Mouse (Mus musculus): ENCODE results near the gene Sap18b. TPM values are rescaled to one million over a fixed set of nuclear protein-coding genes. Genes with fewer than 3 reads are reported as not detected.
A peak's percentile ranks its signal among the peaks of the same experiment; 100 is the strongest.
"Not testable (repeated sequence)": the region's sequence is repeated elsewhere in the genome, so short reads cannot be mapped to it uniquely, and the experiment has no call there.

Gene Sap18b
- total RNA-seq, 1 experiment from 2014 or later, result 211 TPM

DNA sequence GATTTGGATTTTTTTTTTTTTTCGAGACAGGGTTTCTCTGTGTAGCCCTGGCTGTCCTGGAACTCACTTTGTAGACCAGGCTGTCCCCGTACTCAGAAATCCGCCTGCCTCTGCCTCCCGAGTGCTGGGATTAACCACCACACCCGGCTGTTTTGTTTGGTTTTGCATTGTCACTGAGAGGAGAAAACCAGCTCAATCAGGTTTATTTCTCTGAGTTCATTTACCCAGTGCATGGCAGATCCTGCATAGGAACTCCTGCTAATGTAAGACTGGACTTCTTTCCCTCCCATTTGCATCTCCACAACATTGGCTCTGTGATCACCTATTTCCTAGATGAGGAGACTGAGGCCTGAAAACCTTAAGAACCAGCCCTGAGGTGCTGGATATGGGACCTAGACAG, 3.0 kb upstream of the Sap18b start:
- no peak for DNase-seq

DNA sequence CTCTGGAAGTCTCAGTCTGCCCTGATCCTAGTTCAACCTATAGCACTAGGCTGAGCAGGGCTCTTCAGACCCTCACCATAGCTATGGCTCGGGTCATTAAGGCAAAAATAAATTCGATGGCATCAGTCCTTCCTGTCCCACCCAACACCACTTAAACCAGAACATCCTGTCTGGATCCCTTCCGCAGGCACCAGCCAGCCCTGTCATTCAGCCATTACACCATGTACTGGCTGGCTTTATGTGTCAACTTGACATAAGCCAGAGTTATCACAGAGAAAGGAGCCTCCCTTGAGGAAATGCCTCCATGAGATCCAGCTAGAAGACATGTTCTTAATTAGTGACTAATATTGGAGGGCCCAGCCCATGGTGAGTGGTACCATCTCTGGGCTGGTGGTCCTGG, 2.4 kb upstream of the Sap18b start:
- no peak for DNase-seq

DNA sequence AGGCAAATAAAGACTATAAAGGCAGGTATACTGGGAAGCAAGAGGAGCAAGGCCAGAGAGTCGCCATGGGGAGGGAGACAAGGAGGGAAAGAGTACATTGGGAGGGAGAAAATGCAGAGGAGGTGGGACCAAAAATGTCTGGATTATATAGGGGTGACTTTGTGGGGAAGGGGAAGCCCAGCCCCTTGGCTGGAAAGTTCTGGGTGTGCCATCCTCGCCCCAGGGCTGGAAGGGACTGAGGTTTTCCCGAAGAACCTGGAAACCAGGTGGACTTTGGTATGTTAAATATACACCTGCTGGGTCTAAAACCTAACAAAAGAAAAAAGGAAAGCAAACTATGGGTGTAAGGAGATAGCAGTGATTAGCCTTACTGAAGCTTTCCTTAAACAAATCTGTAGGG, 5.0 kb downstream of the Sap18b start:
- DNase-seq, result no peak

DNA sequence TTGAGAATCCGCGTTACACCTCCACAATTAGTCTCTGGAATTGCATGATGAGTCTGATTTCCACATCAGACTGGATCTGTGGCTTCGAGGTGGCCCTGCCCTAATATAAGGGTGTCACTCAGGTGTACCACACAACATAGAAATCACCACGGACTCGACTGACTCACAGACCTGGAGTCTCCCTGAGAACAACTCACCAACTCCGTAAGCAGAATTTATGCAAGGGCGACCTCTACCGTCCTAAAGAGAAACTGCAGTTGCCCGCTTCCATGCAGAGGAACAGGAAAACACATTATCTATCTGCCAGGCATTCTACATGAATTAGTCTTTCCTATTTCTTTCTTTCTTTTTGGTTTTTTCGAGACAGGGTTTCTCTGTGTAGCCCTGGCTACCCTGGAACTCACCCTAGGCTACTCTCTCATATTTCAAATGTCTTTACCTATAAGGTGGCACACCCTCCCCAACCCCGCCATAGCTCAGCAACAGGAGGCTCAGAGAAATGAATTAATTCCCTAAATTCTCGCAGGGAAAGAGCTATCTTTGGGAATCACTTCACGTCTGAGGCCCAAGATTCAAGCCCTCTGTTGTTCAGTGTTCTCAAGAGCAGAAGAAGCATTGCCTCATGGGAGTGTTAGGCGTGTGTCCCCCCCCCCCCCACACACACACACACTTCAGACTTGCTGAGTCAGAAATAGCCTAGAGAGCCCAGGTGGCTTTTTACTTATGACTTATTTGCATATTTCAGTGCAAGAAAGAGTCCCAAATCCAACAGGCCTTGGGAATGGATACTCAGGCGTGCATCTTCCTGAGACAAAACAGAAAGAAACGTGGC, 7.7 kb downstream of the Sap18b start:
- peak; percentile 87 for DNase-seq

DNA sequence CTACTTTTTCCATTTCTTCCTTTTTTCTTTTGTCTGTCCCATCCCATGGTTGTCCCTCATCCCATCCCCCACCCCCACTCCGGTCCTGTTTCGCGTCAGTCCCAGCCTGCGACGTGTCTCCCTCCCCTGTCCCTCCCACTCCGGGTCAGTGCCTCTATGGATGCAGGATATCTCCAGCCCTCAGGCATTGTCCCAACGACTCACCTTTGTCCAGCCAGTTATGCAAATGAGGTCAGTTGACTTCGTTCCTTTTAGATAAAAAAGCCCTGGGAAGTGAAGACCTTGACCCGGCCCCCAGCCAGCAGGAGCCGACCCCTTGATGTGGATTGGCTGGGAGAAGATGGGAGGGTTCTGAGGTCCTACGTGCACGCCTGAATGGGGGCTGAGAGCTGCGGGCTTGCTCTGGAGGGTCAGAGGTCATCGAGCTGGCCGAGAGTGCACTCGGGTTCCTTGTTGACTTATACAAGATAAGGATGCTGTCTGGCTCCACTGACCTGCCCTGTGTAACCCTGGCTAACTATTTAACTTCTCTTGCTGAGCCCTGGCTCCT, 8.4 kb downstream of the Sap18b start:
- DNase-seq, result no peak

DNA sequence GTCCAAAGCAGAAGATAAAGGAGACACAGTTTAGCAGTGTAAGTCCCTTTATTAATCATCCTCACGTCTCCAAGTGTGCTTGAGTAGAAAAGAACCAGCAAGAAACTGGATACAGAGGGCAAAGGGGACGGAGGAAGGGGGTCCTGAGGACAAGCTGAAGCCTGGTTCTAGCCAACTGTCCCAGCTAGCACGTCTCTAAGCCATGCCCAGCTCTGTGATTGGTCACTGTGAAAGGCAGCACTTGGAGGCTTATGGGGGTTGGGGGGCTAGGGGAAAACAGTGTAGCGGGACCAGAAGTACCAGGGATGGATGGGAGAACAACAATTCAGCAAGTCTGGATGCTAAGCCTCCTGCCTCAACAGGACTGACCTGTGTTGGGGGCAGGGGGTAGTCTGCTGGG, 10.7 kb downstream of the Sap18b start:
- no peak for DNase-seq

DNA sequence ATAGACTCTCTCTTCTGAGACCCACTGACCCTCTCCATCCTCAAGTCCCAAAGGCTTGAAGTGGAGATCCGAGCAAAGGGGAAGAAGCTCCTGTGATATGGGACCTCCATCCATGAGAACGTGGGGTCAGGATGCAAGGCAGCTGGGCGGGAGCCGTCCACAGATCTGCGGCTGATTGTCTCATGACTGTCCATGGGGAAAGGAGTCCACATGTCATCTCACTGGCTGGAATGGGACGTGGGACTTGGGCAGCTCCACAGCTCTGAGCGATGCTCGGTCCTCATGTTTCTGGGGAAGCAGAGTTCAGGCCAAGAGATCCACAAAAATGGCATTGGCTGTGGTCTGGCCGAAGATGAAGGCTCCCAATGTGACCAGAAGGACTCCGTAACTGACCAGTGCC, 12.1 kb downstream of the Sap18b start:
- no peak for DNase-seq

DNA sequence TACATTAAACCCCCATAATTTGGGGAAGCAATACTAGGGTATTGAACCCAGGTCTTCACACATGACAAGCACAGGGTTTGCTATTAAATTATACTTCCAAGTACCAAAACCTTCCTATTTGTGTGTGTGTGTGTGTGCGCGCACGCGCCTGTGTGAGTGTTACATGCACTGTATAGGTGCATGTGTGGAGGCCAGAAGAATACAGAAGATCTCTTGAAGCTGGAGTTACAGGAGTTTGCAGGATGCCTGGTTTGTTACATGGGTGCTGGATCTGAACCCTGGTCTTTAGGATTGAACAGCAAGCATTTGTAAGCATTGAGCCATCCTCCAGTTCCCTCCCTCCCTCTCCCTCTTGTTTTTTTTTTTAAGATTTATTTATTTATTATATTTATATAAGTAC, 14.1 kb downstream of the Sap18b start:
- DNase-seq, result no peak

DNA sequence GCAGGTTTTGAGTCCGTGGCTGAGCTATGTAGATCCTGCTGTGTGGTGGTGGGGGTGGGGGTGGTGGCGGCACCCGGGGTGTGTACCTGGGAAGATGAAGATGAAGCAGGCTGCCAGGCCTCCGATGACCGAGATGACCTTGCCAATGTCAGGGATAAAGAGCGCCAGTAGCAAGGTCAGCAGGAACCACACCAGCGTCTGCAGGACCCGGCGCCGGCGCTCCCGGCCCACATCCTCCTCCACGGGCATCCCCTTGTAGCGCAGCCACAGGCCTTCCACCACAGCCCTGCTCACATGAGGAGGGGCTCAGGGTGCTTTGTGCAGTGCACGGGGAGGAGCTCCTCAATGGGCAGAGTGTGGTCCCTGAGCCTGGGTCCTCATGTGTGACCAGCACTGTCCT, 16.3 kb downstream of the Sap18b start:
- DNase-seq, result no peak

DNA sequence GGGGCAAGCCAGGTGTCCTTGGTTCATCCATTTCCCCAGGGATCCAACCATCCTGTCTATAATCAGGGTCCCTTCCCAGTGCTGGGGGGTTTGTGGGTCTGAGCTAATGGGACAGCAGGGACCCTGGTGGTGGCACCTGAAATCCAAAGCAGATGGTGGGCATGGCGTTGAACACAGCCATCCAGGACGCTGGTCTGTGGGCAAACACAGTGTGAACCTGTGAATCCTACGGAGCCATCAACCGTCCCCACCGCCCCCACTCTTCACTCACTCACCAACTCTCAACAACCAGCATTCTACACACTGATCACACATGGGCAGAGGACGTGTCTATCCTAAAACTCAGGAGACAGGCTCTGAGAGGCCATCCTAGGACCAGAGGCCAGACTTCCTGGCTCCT, 18.8 kb downstream of the Sap18b start:
- DNase-seq, result no peak

DNA sequence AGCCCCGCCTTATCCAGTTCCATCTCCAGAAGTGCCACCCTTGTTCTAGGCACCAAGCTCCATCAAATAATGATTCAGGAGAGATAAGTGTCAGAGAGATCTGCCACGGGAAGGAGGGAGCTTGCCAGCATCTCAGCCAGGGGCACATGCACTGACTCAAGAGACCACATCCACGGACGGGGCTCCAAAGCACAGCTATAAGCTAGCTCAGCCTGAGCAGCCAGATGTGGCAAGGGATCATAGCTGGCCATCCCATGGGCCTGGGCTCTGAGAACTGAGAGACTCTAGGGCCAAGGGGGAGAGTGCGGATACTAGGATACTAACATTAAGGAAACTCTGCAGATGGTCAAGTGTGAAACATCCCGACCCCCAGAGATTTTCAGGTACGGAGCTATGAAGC, 19.9 kb downstream of the Sap18b start:
- DNase-seq, result no peak

DNA sequence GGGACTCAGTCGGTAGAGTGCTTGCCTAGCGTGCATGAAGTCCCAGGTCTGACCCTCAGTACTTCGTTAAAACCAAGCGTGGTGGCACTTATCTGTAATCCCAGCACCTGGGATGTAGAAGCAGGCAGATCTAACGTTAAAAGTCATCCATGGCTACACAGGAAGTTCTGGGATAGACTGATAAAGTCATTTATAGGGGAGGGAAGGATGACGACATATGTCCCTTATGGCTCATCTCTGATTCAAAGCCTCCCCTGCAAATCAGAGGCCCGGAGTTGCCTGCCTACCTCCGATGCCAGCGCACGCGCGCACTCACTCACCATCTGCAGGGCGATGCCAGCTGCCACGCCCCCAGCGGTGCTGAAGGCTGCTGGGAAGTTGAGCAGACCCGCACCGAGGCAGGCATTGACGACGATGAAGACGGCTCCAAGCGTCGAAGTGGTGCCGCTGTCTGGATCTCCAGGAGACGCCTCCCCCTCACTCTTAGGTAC, 23.0 kb downstream of the Sap18b start:
- no peak for DNase-seq

DNA sequence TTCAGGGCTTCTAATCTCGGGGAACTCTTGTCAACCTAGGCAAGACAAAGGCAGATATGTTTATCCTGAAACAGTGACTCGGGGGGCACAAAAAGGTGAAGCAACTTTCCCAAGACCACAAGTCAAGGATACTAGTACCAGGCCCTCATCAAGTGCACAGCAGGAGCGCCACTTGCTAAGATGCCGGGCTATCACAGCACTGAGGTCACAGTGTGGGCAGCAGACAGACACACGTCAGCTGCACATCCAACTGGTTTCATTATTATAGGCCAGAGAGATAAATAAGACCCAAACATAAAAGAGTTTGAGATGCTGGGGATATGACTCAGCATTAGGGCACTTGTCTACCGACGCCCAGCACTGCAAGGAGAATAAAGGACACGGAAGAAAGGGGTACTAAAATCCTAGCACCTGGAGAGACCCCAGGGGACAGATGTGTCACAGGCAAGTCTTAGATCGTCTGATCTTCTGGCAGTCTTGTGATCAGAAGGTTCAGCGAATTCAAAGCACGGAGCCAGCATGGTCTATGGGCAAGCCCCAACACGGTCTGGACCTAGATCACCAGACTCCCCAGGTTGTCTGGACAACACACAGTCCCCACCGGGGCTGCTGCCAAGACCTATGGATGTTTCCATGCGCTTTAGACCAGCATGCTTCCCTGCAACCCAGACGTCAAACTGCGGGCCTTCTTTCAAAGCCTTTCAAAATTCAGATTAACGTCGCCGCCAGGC, 23.8 kb downstream of the Sap18b start:
- DNase-seq, result no peak

DNA sequence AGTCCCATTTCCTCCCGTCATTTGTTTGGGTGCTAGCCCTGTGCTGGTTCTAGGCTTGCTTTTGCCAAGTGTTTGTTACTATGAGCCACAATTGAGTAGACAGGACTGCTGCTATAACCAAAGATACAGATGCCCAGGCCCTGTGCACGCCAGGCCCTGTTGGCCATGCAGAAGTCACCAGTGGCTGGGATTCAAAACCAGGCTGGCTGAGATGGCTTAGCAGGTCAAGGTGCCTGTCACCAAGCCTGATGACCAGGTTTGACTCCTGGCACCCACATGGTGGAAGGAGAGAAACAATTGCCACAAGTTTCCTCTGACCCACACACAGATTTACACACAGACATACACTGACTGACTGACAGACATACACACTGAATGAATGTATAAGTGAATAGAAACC, 25.2 kb downstream of the Sap18b start:
- DNase-seq, result no peak

DNA sequence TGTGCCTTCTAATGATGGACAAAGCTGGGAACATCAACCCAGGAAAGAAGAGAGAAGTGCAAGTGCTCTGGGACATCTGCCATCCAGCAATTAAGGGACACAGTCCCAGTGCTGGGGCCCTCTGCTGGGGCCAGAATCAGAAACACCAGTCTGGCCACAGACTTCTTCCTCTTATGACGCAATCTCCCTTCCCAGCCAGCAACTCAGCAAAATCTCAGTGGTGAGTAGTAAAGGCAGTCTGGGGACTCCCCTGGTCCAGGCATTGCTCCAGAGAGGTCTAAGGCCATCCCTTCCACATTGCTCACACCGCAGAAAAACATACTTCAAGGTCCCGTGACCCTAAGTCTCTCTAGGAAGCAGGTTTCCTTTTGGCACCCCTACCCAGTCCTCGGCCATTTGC, 27.1 kb downstream of the Sap18b start:
- DNase-seq, result peak; percentile 70

DNA sequence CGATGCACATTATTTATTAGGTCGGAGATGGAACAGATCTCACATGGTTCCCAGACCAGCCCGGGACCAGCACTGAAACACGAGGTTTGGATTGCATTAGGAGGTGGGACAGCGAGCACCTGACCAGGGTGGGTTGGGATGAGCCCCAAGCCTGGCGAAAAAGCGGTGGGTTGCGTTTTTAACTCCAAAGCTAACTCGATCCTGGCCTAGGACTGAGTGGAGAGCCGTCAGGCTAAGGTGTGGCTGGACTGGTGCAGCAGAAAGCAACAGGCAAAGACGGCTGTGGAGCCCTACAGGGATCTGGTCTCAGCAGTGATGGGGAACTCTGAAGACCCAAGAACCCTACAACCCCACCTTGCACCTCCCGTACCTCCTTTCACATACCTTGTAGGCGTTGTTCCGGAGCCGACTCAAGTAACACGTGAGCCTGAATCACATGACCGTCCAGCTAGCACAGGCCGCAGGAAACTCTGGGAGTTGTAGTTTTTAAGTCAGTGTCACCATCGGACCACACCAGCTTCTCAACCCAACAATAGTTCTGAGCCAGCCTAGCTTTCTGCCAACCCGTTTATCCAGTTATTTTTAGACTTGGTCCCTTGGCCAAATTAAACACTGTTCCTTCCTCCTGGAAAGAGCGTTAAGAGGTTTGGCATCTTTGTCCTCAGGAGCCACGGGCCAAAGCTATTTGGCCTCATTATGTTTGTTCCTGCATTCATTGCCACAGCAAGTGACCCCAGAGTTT, 28.1 kb downstream of the Sap18b start, which contains the start of gene Slc38a7:
TSS of gene Slc38a7 (minus strand) at position 438 of the 742 bp plus-strand sequence.
- DNase-seq, result peak; percentile 77

DNA sequence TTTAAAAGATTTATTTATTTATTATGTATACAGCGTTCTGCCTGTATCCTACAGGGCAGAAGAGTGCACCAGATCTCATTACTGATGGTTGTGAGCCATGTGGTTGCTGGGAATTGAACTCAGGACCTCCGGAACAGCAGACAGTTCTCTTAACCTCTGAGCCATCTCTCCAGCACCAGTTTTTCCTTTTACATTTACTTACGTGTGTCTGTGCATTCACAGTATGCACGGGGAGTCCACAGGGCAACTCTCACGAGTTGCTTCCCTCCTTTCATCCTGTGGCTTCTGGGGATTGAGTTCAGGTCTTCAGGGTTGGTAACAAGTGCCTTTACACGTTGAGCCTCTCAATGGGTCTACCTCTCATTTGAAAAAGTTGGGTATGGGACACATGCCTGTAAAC, 29.0 kb downstream of the Sap18b start:
- DNase-seq, result no peak

DNA sequence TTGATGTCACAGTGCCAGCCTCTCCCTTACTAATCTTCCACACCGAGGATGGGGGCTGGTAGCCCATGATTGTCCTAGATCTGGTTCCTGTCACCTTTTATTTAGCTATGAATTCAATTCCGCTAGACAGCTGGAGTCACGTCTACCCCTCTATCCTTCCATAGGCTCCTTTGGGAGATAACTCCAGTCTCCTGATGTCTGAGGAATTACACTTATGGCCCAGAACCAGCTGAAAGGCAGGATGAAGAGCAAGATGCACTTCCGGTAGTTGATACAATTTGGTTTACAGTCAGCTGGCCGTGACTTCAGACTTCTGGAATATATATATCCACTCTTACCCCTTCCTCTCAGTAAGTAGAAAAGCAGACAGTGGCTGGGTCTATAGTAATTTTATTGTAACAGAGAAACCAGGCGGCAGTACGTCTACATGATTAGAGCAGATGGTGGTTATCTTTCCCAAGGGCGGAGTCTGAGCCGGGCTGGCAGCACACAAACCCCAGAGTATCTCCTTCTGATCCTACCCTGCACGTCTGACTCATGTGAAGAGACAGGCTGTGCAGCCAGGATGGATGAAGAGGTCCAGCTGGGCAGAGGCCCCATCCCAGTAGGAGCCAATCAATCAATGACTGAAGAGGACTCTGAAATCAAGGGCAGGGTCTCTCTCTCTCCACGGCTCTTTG, 38.8 kb downstream of the Sap18b start:
- DNase-seq, result not testable (repeated sequence)

DNA sequence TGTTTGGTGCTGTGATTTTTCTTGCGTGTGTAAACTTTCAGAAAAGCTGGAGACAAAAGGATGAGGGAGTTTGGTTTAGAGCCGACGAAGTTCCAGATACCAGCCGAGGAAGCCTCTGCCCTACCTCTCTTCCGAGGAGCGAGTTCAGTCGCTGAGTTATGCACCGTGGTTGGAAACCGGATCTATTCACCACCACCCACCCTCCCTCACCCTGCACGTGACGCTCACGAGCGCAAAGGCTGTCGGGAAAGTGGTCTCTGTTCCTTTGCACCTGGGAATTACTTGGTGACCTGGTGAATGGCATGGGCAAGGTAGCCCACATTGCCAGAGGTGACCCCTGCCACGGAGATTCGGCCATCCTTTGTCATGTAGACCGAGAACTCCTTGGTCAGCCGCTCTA, 39.7 kb downstream of the Sap18b start:
- not testable (repeated sequence) for DNase-seq

DNA sequence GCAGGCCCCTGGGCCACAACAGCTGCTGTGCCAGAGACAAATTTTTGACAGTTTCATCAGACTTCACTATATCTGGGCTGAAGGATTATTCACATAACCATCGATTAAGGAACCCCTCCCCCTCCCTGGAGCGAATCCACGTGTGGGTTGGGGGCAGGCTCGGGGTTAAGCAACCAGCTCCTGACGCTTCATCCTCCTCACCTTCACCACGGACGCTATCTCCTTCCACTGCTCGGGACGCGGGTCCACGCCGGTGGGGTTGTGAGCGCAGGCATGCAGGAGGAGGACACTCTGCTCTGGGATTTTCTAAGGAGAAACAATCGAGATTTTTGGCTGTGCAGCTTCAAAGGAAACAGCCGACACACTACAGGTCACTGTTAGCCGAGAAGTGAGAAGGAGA, 46.5 kb downstream of the Sap18b start:
- DNase-seq, result no peak

DNA sequence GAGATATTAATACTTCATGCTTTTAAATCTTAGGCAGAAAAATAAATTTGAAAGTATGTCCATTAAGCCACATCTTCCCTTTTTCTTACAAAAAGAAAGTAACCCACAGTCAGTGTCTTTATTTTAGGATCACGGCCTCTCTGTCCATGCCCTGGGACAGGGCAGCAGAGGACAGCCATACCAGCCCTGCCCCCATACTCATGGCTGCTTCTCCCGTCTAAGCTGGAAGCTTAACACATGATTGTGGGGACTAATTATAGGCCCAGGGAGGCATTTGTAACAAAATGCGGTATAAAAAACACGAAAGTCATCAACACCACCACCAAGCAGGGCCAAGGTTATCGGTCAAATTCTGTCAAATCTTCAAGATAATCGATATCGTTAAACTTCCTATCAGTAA, 50.1 kb downstream of the Sap18b start:
- DNase-seq, result no peak

Data from adrenal gland, postnatal 14 days (tissue).